Mouse (Mus musculus): ENCODE results near the gene Cyp4a10. TPM values are rescaled to one million over a fixed set of nuclear protein-coding genes. Genes with fewer than 3 reads are reported as not detected.
"Not testable (repeated sequence)": the region's sequence is repeated elsewhere in the genome, so short reads cannot be mapped to it uniquely, and the experiment has no call there.

Cyp4a10 gene
- polyA plus RNA-seq, 1 experiment from 2014 or later = not detected

DNA sequence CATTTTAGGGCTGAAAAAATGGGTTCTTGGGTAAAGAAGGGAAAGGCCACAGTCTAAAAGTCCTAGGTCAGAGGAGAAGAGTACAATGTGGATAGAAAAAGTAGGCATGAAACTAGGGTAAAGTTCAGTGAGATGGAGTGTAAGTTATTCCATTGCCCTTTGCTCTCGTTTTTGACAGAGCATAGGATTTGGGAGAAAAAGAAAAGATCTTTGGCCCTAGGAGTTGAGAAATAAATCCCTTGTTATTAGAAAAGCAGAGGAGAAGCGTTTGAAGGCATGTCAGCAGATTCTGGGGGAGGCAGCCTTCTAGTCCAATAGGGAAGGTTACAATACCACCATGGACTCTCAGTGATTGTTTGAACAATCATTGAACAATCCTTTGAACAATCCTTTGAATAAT, 37.4 kb downstream of the Cyp4a10 start:
- WGBS = 59% methylated on average over 2 of the region's 2 CpGs
- Histone ChIP-seq H3K27me3 (no peaks in the 10 kb centered on the region), H3K9me3 (no peaks in the 10 kb centered on the region), H3K4me3 (replicated peaks) (no peak overlapping the region), H3K36me3 (no peaks in the 10 kb centered on the region), H3K4me2 (replicated peaks) (no peak overlapping the region), H3K4me1 (replicated peaks) (no peaks in the 10 kb centered on the region), H3K27ac (no peak overlapping the region), H3K9ac (replicated peaks) (no peak overlapping the region)
- ATAC-seq = no peak

- Histone ChIP-seq H3K4me1 (replicated peaks) (no peaks in the 10 kb centered on the region), H3K9me3 (no peaks in the 10 kb centered on the region), H3K27ac (no peak overlapping the region), H3K4me3 (replicated peaks) (no peak overlapping the region), H3K9ac (replicated peaks) (no peak overlapping the region), H3K27me3 (no peaks in the 10 kb centered on the region), H3K4me2 (replicated peaks) (no peak overlapping the region), H3K36me3 (no peaks in the 10 kb centered on the region)
- no peak for ATAC-seq
- 49% methylated on average over 4 of the region's 4 CpGs for WGBS
These were observed 39.9 kb downstream of the Cyp4a10 start for GRCm38 (mm10) chr4:115557861-115558561.

GRCm38 (mm10) chr4:115561236-115561635, 43.2 kb downstream of the Cyp4a10 start:
- 60% methylated on average over 5 of the region's 5 CpGs for WGBS
- not testable (repeated sequence) for H3K9me3 ChIP-seq; ATAC-seq; H3K36me3 ChIP-seq; H3K4me1 ChIP-seq (replicated peaks); H3K27me3 ChIP-seq; H3K4me2 ChIP-seq (replicated peaks); H3K9ac ChIP-seq (replicated peaks); H3K4me3 ChIP-seq (replicated peaks); H3K27ac ChIP-seq

DNA sequence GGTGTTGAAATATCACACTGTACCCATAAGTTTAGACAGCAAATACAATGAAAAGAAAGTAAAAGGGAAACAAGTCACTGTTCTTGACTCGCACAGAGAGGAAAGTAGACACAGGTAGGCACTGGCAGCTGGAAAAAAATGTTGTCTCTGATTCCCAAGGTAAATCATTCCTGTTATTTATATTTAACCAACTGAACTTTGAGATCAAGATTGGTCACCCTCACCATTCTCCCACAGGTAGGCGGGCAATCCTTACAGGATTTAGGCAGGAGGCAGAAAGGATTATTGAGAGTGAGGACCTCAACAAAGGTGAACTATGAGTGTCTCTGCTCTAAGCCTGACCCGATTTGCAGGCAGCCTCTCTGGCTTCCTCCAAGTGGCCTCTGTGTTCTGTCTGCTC, 45.3 kb downstream of the Cyp4a10 start, which contains the start of gene Cyp4a31:
TSS of gene Cyp4a31 (plus strand) at position 249 of the 400 bp plus-strand sequence.
- Histone ChIP-seq H3K36me3 (no peaks in the 10 kb centered on the region), H3K27me3 (no peaks in the 10 kb centered on the region), H3K9ac (replicated peaks) (no peak within 1 kb of the TSS), H3K4me3 (replicated peaks) (no peak within 1 kb of the TSS), H3K9me3 (no peaks in the 10 kb centered on the region), H3K27ac (no peak within 1 kb of the TSS), H3K4me2 (replicated peaks) (no peak within 1 kb of the TSS), H3K4me1 (replicated peaks) (no peaks in the 10 kb centered on the region)
- ATAC-seq = no peak
- 84% methylated on average over 3 of the region's 3 CpGs for WGBS

GRCm38 (mm10) chr4:115564469-115565225, 46.6 kb downstream of the Cyp4a10 start:
- ATAC-seq, H3K36me3 ChIP-seq: not testable (repeated sequence)
- WGBS = 87% methylated on average over 6 of the region's 6 CpGs

GRCm38 (mm10) chr4:115575255-115575654, 57.2 kb downstream of the Cyp4a10 start:
- Histone ChIP-seq H3K4me1 (replicated peaks) (no peaks in the 10 kb centered on the region), H3K4me3 (replicated peaks) (no peak overlapping the region), H3K36me3 (no peaks in the 10 kb centered on the region), H3K27me3 (no peaks in the 10 kb centered on the region), H3K4me2 (replicated peaks) (no peak overlapping the region), H3K27ac (no peak overlapping the region), H3K9ac (replicated peaks) (no peak overlapping the region), H3K9me3 (no peaks in the 10 kb centered on the region)
- WGBS = 84% methylated on average over 3 of the region's 3 CpGs
- ATAC-seq = no peak

More at GRCm38 (mm10) chr4:115564469-115565225, 46.6 kb downstream of the Cyp4a10 start:
- not testable (repeated sequence) for H3K4me2 ChIP-seq (replicated peaks); H3K4me3 ChIP-seq (replicated peaks); H3K27ac ChIP-seq; H3K9me3 ChIP-seq; H3K4me1 ChIP-seq (replicated peaks); H3K9ac ChIP-seq (replicated peaks); H3K27me3 ChIP-seq

- H3K27me3 ChIP-seq = no peaks in the 10 kb centered on the region
- H3K27ac ChIP-seq = no peak overlapping the region
- WGBS = 77% methylated on average over 2 of the region's 2 CpGs
- H3K9ac ChIP-seq (replicated peaks) = no peak overlapping the region
- H3K9me3 ChIP-seq = no peaks in the 10 kb centered on the region
- no peaks in the 10 kb centered on the region for H3K36me3 ChIP-seq
- no peak overlapping the region for H3K4me3 ChIP-seq (replicated peaks)
- no peak overlapping the region for H3K4me2 ChIP-seq (replicated peaks)
- H3K4me1 ChIP-seq (replicated peaks) = no peaks in the 10 kb centered on the region
- ATAC-seq = no peak
These were observed 57.7 kb downstream of the Cyp4a10 start for GRCm38 (mm10) chr4:115575776-115576175.

DNA sequence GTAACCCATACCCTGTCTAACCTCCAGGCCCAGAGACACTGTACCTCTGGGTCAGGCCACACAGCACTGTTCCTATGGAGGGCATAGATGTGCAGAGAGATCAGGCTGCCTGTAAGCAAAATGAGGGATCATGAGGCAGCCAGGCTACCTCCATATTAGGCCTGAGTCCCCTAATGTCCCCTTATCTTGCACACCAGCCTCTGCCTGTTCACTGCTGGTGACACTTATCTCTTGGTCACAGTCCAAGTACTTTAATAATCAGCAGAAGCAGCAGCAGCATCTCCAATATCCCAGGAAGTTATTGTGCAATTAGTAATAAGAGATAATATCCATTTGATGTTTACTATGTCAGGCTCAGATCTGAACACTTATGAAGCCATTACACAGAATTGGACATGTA, 65.0 kb downstream of the Cyp4a10 start:
- Histone ChIP-seq H3K4me1 (replicated peaks) (no peaks in the 10 kb centered on the region), H3K9ac (replicated peaks) (no peak overlapping the region), H3K4me3 (replicated peaks) (no peak overlapping the region), H3K36me3 (no peaks in the 10 kb centered on the region), H3K27ac (no peak overlapping the region), H3K27me3 (no peaks in the 10 kb centered on the region), H3K4me2 (replicated peaks) (no peak overlapping the region), H3K9me3 (no peaks in the 10 kb centered on the region)
- no peak for ATAC-seq

Other genes starting within 250 kb of the Cyp4a10 start
- not detected in 2 replicates for gene Cyp4a12a, start 219.2 kb upstream of the Cyp4a10 start, polyA plus RNA-seq (2015; fragmentation: Nextera tagmentation; extraction: Ambion mirVana)
- not detected in 2 replicates for gene Cyp4a12b, start 106.6 kb upstream of the Cyp4a10 start, polyA plus RNA-seq (2015; fragmentation: Nextera tagmentation; extraction: Ambion mirVana)
- gene Cyp4a30b, start 65.7 kb upstream of the Cyp4a10 start, polyA plus RNA-seq (2015; fragmentation: Nextera tagmentation; extraction: Ambion mirVana) = not detected in 2 replicates
- not detected in 2 replicates for gene Cyp4a14, start 22.1 kb upstream of the Cyp4a10 start, polyA plus RNA-seq (2015; fragmentation: Nextera tagmentation; extraction: Ambion mirVana)
- not detected in 2 replicates for gene Cyp4a31, start 45.4 kb downstream of the Cyp4a10 start, polyA plus RNA-seq (2015; fragmentation: Nextera tagmentation; extraction: Ambion mirVana)
- gene Cyp4a32, start 82.7 kb downstream of the Cyp4a10 start, polyA plus RNA-seq (2015; fragmentation: Nextera tagmentation; extraction: Ambion mirVana) = not detected in 2 replicates
- 0.12 and 0.22 TPM in 2 replicates for gene Cyp4b1, start 129.5 kb downstream of the Cyp4a10 start, polyA plus RNA-seq (2015; fragmentation: Nextera tagmentation; extraction: Ambion mirVana)
- 22.0 and 23.9 TPM in 2 replicates for gene Efcab14, start 219.5 kb downstream of the Cyp4a10 start, polyA plus RNA-seq (2015; fragmentation: Nextera tagmentation; extraction: Ambion mirVana)